ENCODE assay signal across 29 mouse cellular contexts in the genomic region with DNA sequence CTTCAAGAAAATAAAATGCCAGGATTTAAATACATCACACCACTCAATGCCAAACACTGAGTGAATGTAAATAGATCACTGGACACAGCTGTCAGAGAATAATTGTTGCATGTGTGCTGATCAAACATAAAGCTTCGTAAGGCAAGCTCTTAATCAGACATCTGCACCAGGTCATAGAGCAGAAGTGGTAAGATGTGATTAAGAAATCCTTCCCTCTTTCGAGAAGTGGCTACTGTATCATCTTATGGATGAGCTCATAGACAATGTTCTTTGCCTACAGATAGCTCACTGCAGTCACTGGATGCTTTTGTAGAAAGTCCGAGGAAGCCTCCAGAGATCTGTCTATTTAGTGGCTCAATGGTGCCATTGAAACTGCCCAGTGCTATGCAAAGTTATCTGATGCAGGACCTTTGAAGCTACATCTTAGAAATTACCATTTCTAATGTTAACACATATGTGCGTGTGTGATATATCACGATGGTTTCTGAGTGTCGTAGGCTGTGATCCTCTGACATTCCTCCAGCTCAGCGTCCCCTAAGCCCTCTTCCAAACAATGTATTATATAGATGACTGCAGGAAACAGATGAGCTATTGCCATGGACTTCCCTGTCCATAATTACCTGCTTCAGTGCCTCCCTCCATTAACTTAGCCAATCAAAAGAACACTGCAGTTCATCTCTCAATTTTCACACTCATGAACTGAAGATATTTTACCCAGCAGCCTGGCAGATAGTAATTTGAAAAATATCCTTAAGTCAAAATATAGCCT.
DNase-seq lines count a peak whose midpoint lies in the region; ATAC-seq lines count a peak whose summit lies in the region.
"Had no signal": no experiment of that assay in that cellular context is flagged by ENCODE, and none has a peak within 500 bp of the region (broad histone marks: within the 10 kb centered on the region; RNA-seq: fewer than 3 reads in every experiment).

No protein-coding gene starts in this region.

- no peak overlapping the region for H3K4me2 ChIP-seq in hindbrain, embryonic 11.5 days (replicated peaks; ENCODE audit: low read depth, low read length)
- no peak overlapping the region for H3K4me2 ChIP-seq in hindbrain, embryonic 14.5 days (replicated peaks)
- no peak overlapping the region for H3K4me2 ChIP-seq in midbrain, embryonic 15.5 days
- no peak overlapping the region for H3K4me2 ChIP-seq in neural tube, embryonic 14.5 days (ENCODE audit: low read depth, low read length)
- no peak overlapping the region for H3K4me2 ChIP-seq in neural tube, embryonic 15.5 days
- H3K4me2 ChIP-seq: embryonic facial prominence, embryonic 13.5 days; embryonic facial prominence, embryonic 15.5 days; forebrain, embryonic 12.5 days had no signal

- no peaks in the 10 kb centered on the region for H3K27me3 ChIP-seq in hindbrain, embryonic 11.5 days (ENCODE audit: control insufficient read depth, insufficient read depth, low read length)
- H3K27me3 ChIP-seq in hindbrain, embryonic 14.5 days (ENCODE audit: control insufficient read depth, insufficient read depth, low read length) = no peaks in the 10 kb centered on the region
- no peaks in the 10 kb centered on the region for H3K27me3 ChIP-seq in midbrain, embryonic 15.5 days (replicated peaks)
- H3K27me3 ChIP-seq in midbrain, embryonic 10.5 days (ENCODE audit: low read depth, poor library complexity, severe bottlenecking) = no peaks in the 10 kb centered on the region
- H3K27me3 ChIP-seq in neural tube, embryonic 14.5 days (ENCODE audit: control insufficient read depth, insufficient read depth, low read length) = no peaks in the 10 kb centered on the region
- no peaks in the 10 kb centered on the region for H3K27me3 ChIP-seq in neural tube, embryonic 15.5 days (replicated peaks)
- H3K27me3 ChIP-seq: CH12.LX; embryonic facial prominence, embryonic 13.5 days; embryonic facial prominence, embryonic 15.5 days; forebrain, embryonic 12.5 days had no signal

- no peaks in the 10 kb centered on the region for H3K36me3 ChIP-seq in hindbrain, embryonic 11.5 days (ENCODE audit: control insufficient read depth, insufficient read depth, low read length)
- no peaks in the 10 kb centered on the region for H3K36me3 ChIP-seq in hindbrain, embryonic 14.5 days (replicated peaks; ENCODE audit: control insufficient read depth, insufficient read depth)
- H3K36me3 ChIP-seq in midbrain, embryonic 15.5 days (replicated peaks) = no peaks in the 10 kb centered on the region
- no peaks in the 10 kb centered on the region for H3K36me3 ChIP-seq in midbrain, embryonic 10.5 days
- no peaks in the 10 kb centered on the region for H3K36me3 ChIP-seq in neural tube, embryonic 14.5 days (ENCODE audit: control insufficient read depth, insufficient read depth, low read length)
- no peaks in the 10 kb centered on the region for H3K36me3 ChIP-seq in neural tube, embryonic 15.5 days
- H3K36me3 ChIP-seq: embryonic facial prominence, embryonic 13.5 days; embryonic facial prominence, embryonic 15.5 days; forebrain, embryonic 10.5 days; forebrain, embryonic 12.5 days; G1E had no signal

- H3K4me1 ChIP-seq in hindbrain, embryonic 11.5 days (replicated peaks; ENCODE audit: control insufficient read depth, insufficient read depth, low read length) = no peaks in the 10 kb centered on the region
- no peaks in the 10 kb centered on the region for H3K4me1 ChIP-seq in hindbrain, embryonic 14.5 days (replicated peaks; ENCODE audit: control insufficient read depth, insufficient read depth, low read length)
- H3K4me1 ChIP-seq in midbrain, embryonic 15.5 days = no peaks in the 10 kb centered on the region
- H3K4me1 ChIP-seq in midbrain, embryonic 10.5 days = no peaks in the 10 kb centered on the region
- no peaks in the 10 kb centered on the region for H3K4me1 ChIP-seq in neural tube, embryonic 14.5 days (ENCODE audit: control insufficient read depth, insufficient read depth, low read length)
- no peaks in the 10 kb centered on the region for H3K4me1 ChIP-seq in neural tube, embryonic 15.5 days
- H3K4me1 ChIP-seq: embryonic facial prominence, embryonic 13.5 days; embryonic facial prominence, embryonic 15.5 days; forebrain, embryonic 10.5 days; forebrain, embryonic 12.5 days had no signal

- no peak overlapping the region for H3K9ac ChIP-seq in hindbrain, embryonic 11.5 days (ENCODE audit: low read depth, low read length)
- no peak overlapping the region for H3K9ac ChIP-seq in hindbrain, embryonic 14.5 days
- no peak overlapping the region for H3K9ac ChIP-seq in midbrain, embryonic 15.5 days
- H3K9ac ChIP-seq in neural tube, embryonic 14.5 days (replicated peaks; ENCODE audit: low read depth, low read length) = no peak overlapping the region
- H3K9ac ChIP-seq in neural tube, embryonic 15.5 days (replicated peaks) = no peak overlapping the region
- H3K9ac ChIP-seq: embryonic facial prominence, embryonic 13.5 days; embryonic facial prominence, embryonic 15.5 days; forebrain, embryonic 12.5 days had no signal

- DNase-seq in hindbrain, embryonic 11.5 days (ENCODE audit: low spot score) = no peak
- no peak for DNase-seq in hindbrain, embryonic 14.5 days (ENCODE audit: low spot score)
- DNase-seq in midbrain, embryonic 10.5 days (ENCODE audit: low spot score) = no peak
- DNase-seq in cerebellum, postnatal 25 days = no peak
- DNase-seq: adrenal gland, adult 8-10 months; adrenal gland, postnatal 14 days; adrenal gland, postnatal 36 days; B cell, adult 2 months; cerebellum, adult 11-12 months; cerebellum, adult 2 months; cerebellum, adult 9-11 months; cerebellum, postnatal 14 days; embryo, embryonic 11 days had no signal

- ATAC-seq in hindbrain, embryonic 11.5 days (ENCODE audit: low FRiP score) = 0 out of 2 replicates have a peak, but pooled peaks have one; percentile 60
- no peak for ATAC-seq in hindbrain, embryonic 14.5 days (ENCODE audit: low FRiP score)
- 0 out of 2 replicates have a peak, but pooled peaks have one; percentile 6 for ATAC-seq in midbrain, embryonic 15.5 days (replicated peaks)
- peak; percentile 56; the same call in 1 of the 2 replicates for ATAC-seq in neural tube, embryonic 14.5 days (ENCODE audit: low read depth)
- no peak for ATAC-seq in neural tube, embryonic 15.5 days (ENCODE audit: low FRiP score)
- ATAC-seq in megakaryocyte progenitor cell, adult 5-6 weeks (replicated peaks; ENCODE audit: poor library complexity) = peak; percentile 61
- ATAC-seq: activated CD4-positive, CD25-positive, alpha-beta regulatory T cell, adult 4 months; CD4-positive, CD25-positive, alpha-beta regulatory T cell, adult 4 months; forebrain, embryonic 14.5 days; forebrain, embryonic 16.5 days; Patski had no signal

- WGBS in hindbrain, embryonic 11.5 days = 86% methylated on average over 7 of the region's 7 CpGs
- 62% methylated on average over 7 of the region's 7 CpGs for WGBS in hindbrain, embryonic 14.5 days
- 66% methylated on average over 7 of the region's 7 CpGs for WGBS in midbrain, embryonic 15.5 days
- WGBS in midbrain, embryonic 10.5 days = 86% methylated on average over 7 of the region's 7 CpGs
- WGBS in neural tube, embryonic 14.5 days = 75% methylated on average over 7 of the region's 7 CpGs
- WGBS in neural tube, embryonic 15.5 days = 73% methylated on average over 7 of the region's 7 CpGs

- H3K4me3 ChIP-seq in hindbrain, embryonic 11.5 days (ENCODE audit: low read depth, low read length) = no peak overlapping the region
- no peak overlapping the region for H3K4me3 ChIP-seq in hindbrain, embryonic 14.5 days (replicated peaks; ENCODE audit: low read length)
- no peak overlapping the region for H3K4me3 ChIP-seq in midbrain, embryonic 15.5 days
- H3K4me3 ChIP-seq in midbrain, embryonic 10.5 days = no peak overlapping the region
- H3K4me3 ChIP-seq in neural tube, embryonic 14.5 days (ENCODE audit: low read depth, low read length) = no peak overlapping the region
- H3K4me3 ChIP-seq in neural tube, embryonic 15.5 days (replicated peaks) = no peak overlapping the region
- H3K4me3 ChIP-seq: embryonic facial prominence, embryonic 13.5 days; embryonic facial prominence, embryonic 15.5 days; erythroblast, embryonic 14.5 days; forebrain, embryonic 10.5 days; forebrain, embryonic 12.5 days had no signal

- no peak overlapping the region for H3K27ac ChIP-seq in hindbrain, embryonic 11.5 days (ENCODE audit: low read depth, low read length)
- no peak overlapping the region for H3K27ac ChIP-seq in hindbrain, embryonic 14.5 days
- no peak overlapping the region for H3K27ac ChIP-seq in midbrain, embryonic 15.5 days
- no peak overlapping the region for H3K27ac ChIP-seq in midbrain, embryonic 10.5 days (replicated peaks)
- no peak overlapping the region for H3K27ac ChIP-seq in neural tube, embryonic 14.5 days (ENCODE audit: low read depth, low read length)
- H3K27ac ChIP-seq in neural tube, embryonic 15.5 days (replicated peaks) = no peak overlapping the region
- H3K27ac ChIP-seq: embryonic facial prominence, embryonic 13.5 days; embryonic facial prominence, embryonic 15.5 days; forebrain, embryonic 10.5 days; forebrain, embryonic 12.5 days had no signal

- no peaks in the 10 kb centered on the region for H3K9me3 ChIP-seq in hindbrain, embryonic 11.5 days (ENCODE audit: control insufficient read depth, low read length)
- no peaks in the 10 kb centered on the region for H3K9me3 ChIP-seq in hindbrain, embryonic 14.5 days (ENCODE audit: control insufficient read depth, low read length)
- H3K9me3 ChIP-seq in midbrain, embryonic 15.5 days = no peaks in the 10 kb centered on the region
- no peaks in the 10 kb centered on the region for H3K9me3 ChIP-seq in midbrain, embryonic 10.5 days (replicated peaks)
- H3K9me3 ChIP-seq in neural tube, embryonic 14.5 days (ENCODE audit: control insufficient read depth, low read length) = no peaks in the 10 kb centered on the region
- no peaks in the 10 kb centered on the region for H3K9me3 ChIP-seq in neural tube, embryonic 15.5 days (replicated peaks)
- H3K9me3 ChIP-seq: embryonic facial prominence, embryonic 13.5 days; embryonic facial prominence, embryonic 15.5 days; forebrain, embryonic 10.5 days; forebrain, embryonic 12.5 days; G1E had no signal

Comparison
In these comparisons a context has a peak if more than half of its experiments do, and no peak if none do; other contexts are left out.
1. ATAC-seq: peak in hindbrain, embryonic 11.5 days (single experiment), midbrain, embryonic 15.5 days (single experiment), neural tube, embryonic 14.5 days (single experiment) and megakaryocyte progenitor cell, adult 5-6 weeks (single experiment); none in hindbrain, embryonic 14.5 days (single experiment) and neural tube, embryonic 15.5 days (single experiment).